Mouse (Mus musculus): ENCODE data around the gene Runx1. TPM values are rescaled to one million over a fixed set of nuclear protein-coding genes. Genes with fewer than 3 reads are reported as not detected.

Gene Runx1
- total and polyA plus RNA-seq, 3 experiments, result 3.1 to 10.9 (median 4.7) TPM

GRCm38 (mm10) chr16:92674916-92675450, 151.0 kb downstream of the Runx1 start:
- peak overlapping the region; percentile 3 to 46 (median 34) for H3K4me3 ChIP-seq (replicated peaks in 1 of 3; ENCODE audit: low read depth in 2 of 3, low read length in 2 of 3, poor library complexity in 1 of 3)
- peaks cover 23 to 74% of the 10 kb centered on the region in 2 experiments for H3K4me1 ChIP-seq (ENCODE audit: control insufficient read depth in 1 of 2, insufficient read depth in 2 of 2)
- H3K27ac ChIP-seq (ENCODE audit: insufficient read depth, low read depth), result peak overlapping the region; percentile 95
- TF ChIP-seq MEF2A (IDR thresholded peaks at IDR 0.05; ENCODE audit: borderline replicate concordance, low read depth, low read length) (peak; percentile 37; the same call in 1 of the 2 replicates), SIN3A (IDR thresholded peaks at IDR 0.05; ENCODE audit: low read length) (0 out of 2 replicates have a peak, but pooled peaks have one; percentile 54), MAX (IDR thresholded peaks at IDR 0.05; ENCODE audit: low read length) (peak; percentile 61; the same call in 1 of the 2 replicates), USF2 (conservative IDR thresholded peaks at IDR 0.05; ENCODE audit: low read depth, low read length) (0 out of 2 replicates have a peak, but pooled peaks have one; percentile 8), JUN (IDR thresholded peaks at IDR 0.05; ENCODE audit: insufficient read depth, low read depth, low read length) (no peak), ZMIZ1 (IDR thresholded peaks at IDR 0.05; ENCODE audit: low read depth, low read length) (no peak), CHD2 (IDR thresholded peaks at IDR 0.05; ENCODE audit: low read length) (no peak), ZNF384 (IDR thresholded peaks at IDR 0.05; ENCODE audit: low read depth, low read length) (no peak), RAD21 (IDR thresholded peaks at IDR 0.05; ENCODE audit: low read depth, low read length) (peak; percentile 3), TCF12 (IDR thresholded peaks at IDR 0.05; ENCODE audit: low read depth, low read length) (peak; percentile 79), POLR2A (IDR thresholded peaks at IDR 0.05; ENCODE audit: low read depth, low read length) (no peak), MAZ (IDR thresholded peaks at IDR 0.05; ENCODE audit: low read depth, low read length) (0 out of 2 replicates have a peak, but pooled peaks have one; percentile 11), USF1 (IDR thresholded peaks at IDR 0.05; ENCODE audit: low read depth, low read length) (no peak), E2F4 (IDR thresholded peaks at IDR 0.05; ENCODE audit: insufficient replicate concordance, low read depth, low read length) (no peak), ZKSCAN1 (IDR thresholded peaks at IDR 0.05; ENCODE audit: borderline replicate concordance, low read depth, low read length) (no peak), MAFK (IDR thresholded peaks at IDR 0.05; ENCODE audit: insufficient replicate concordance, low read length) (0 out of 2 replicates have a peak, but pooled peaks have one; percentile 6), MXI1 (IDR thresholded peaks at IDR 0.05; ENCODE audit: low read depth, low read length) (peak; percentile 68), POLR2AphosphoS2 (IDR thresholded peaks at IDR 0.05; ENCODE audit: low read depth, low read length) (no peak), NRF1 (IDR thresholded peaks at IDR 0.05; ENCODE audit: low read depth, low read length) (no peak), NELFE (IDR thresholded peaks at IDR 0.05; ENCODE audit: low read depth, low read length) (0 out of 2 replicates have a peak, but pooled peaks have one; percentile 21), JUND (conservative IDR thresholded peaks at IDR 0.05; ENCODE audit: low read depth, low read length) (0 out of 2 replicates have a peak, but pooled peaks have one; percentile 17), EP300 (IDR thresholded peaks at IDR 0.05; ENCODE audit: low read length) (peak; percentile 60), IRF4 (IDR thresholded peaks at IDR 0.05; ENCODE audit: low read depth, low read length) (peak; percentile 19; the same call in 1 of the 2 replicates), GABPA (IDR thresholded peaks at IDR 0.05; ENCODE audit: insufficient replicate concordance, low read depth, low read length) (no peak), BHLHE40 (IDR thresholded peaks at IDR 0.05; ENCODE audit: low read depth, low read length) (no peak), MYC (IDR thresholded peaks at IDR 0.05; ENCODE audit: low read depth, low read length) (peak; percentile 39; the same call in 1 of the 2 replicates), CHD1 (IDR thresholded peaks at IDR 0.05; ENCODE audit: low read depth, low read length) (peak; percentile 48; the same call in 1 of the 2 replicates), ELF1 (IDR thresholded peaks at IDR 0.05; ENCODE audit: low read depth, low read length) (no peak), SMC3 (IDR thresholded peaks at IDR 0.05; ENCODE audit: low read depth, low read length) (no peak; the same call in 1 of the 2 replicates)
- H3K36me3 ChIP-seq (replicated peaks in 1 of 2; ENCODE audit: control insufficient read depth in 1 of 2, insufficient read depth in 1 of 2, low read length in 1 of 2), result peaks cover 2 to 60% of the 10 kb centered on the region in 2 experiments
- H3K4me2 ChIP-seq (ENCODE audit: insufficient read depth, low read depth, poor library complexity, severe bottlenecking), result peak overlapping the region; percentile 90
- H3K79me2 ChIP-seq (replicated peaks; ENCODE audit: control insufficient read depth, extremely low read depth, insufficient read depth, poor library complexity, severe bottlenecking), result no peaks in the 10 kb centered on the region
- H3K9me3 ChIP-seq (replicated peaks; ENCODE audit: low read length), result no peaks in the 10 kb centered on the region
- no peaks in the 10 kb centered on the region for H3K27me3 ChIP-seq (replicated peaks)
- H3K9ac ChIP-seq (ENCODE audit: insufficient read depth, low read depth), result peak overlapping the region; percentile 62
- peak; percentile 70 for DNase-seq (ENCODE audit: extremely low read depth)
- in situ Hi-C loops (cut with MboI; ENCODE audit: low pct_ligation_motif_present, low pct_unique_long_range_greater_than_20kb, low sequenced_read_pairs) (no loop called here), dilution Hi-C loops (cut with MboI; ENCODE audit: extremely low pct_ligation_motif_present, extremely low pct_unique_long_range_greater_than_20kb, low sequenced_read_pairs) (no loop called here)
